Mouse (Mus musculus): ENCODE measurements around the gene Rps16.

DNA sequence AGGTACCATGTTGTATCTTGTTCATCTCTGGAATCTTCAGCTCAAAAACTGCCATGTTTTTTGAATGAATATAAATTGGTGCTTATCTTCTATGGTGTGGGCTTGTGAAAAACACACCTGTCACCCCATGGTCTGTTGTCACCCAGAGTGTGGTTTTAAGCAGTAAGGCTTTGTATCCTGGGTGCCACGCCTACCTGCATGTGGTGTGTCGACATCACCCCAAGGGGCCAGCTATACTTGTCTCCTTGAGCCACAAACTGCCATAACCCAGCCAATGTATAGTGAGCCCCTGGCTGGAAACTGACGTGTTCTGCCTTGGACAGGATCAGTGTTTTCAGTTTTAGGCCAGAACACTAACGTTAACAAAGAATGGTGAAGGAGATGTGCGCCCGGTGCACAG lies 33.7 kb downstream of the Rps16 start:
- TF ChIP-seq CTCF (IDR thresholded peaks at IDR 0.05; ENCODE audit: low read depth, low read length) = no peak
- TF ChIP-seq POLR2A (IDR thresholded peaks at IDR 0.05; ENCODE audit: extremely low read depth, insufficient read depth, low read length) = no peak

All from liver, adult 2 months (tissue).